Mouse (Mus musculus) CH12.LX (cell line): ENCODE data around the gene Nab1.

Experiments used
- BHLHE40 ChIP-seq: IDR thresholded peaks from 2 replicates; pipeline ENCODE4 v1.6.1; 2011; ENCODE audit warnings: mild to moderate bottlenecking, low read depth, low read length, improper control_type of control experiment
- CTCF ChIP-seq, 2 experiments: IDR thresholded peaks in 1 of 2; conservative IDR thresholded peaks in 1 of 2; 2 replicates each; pipeline ENCODE4 v1.5.1; 2011 to 2012; ENCODE audit warnings: low read depth in 2 of 2, low read length in 2 of 2, improper control_type of control experiment in 1 of 2, inconsistent platforms in 1 of 2, mild to moderate bottlenecking in 1 of 2, moderate library complexity in 1 of 2
- EP300 ChIP-seq: IDR thresholded peaks from 2 replicates; pipeline ENCODE4 v1.6.1; 2011; ENCODE audit warnings: low read length, improper control_type of control experiment
- ETS1 ChIP-seq: conservative IDR thresholded peaks from 2 replicates; pipeline ENCODE4 v1.6.1; 2012; ENCODE audit warnings: low read depth, mild to moderate bottlenecking, inconsistent platforms, low read length, improper control_type of control experiment, moderate library complexity
- JUN ChIP-seq: IDR thresholded peaks from 2 replicates; pipeline ENCODE4 v1.6.1; 2011; ENCODE audit warnings: low read depth, mild to moderate bottlenecking, low read length, improper control_type of control experiment, moderate library complexity; ENCODE audit not compliant: insufficient read depth
- MAX ChIP-seq: IDR thresholded peaks from 2 replicates; pipeline ENCODE4 v1.6.1; 2011; ENCODE audit warnings: low read length, improper control_type of control experiment
- MAZ ChIP-seq: IDR thresholded peaks from 2 replicates; pipeline ENCODE4 v1.6.1; 2012; ENCODE audit warnings: low read depth, mild to moderate bottlenecking, inconsistent platforms, low read length, improper control_type of control experiment, moderate library complexity

- TF ChIP-seq CTCF (conservative IDR thresholded peaks at IDR 0.05 in 1 of 2, IDR thresholded peaks at IDR 0.05 in 1 of 2; ENCODE audit: low read depth in 2 of 2, low read length in 2 of 2): no peak
- TF ChIP-seq MAZ: no peak
- peak; percentile 89 for TF ChIP-seq ETS1
- TF ChIP-seq EP300: peak; percentile 67; the same call in 1 of the 2 replicates
- peak; percentile 22; the same call in 1 of the 2 replicates for TF ChIP-seq BHLHE40
- TF ChIP-seq MAX: no peak
- TF ChIP-seq JUN: peak; percentile 82
These were observed 78.9 kb downstream of the Nab1 start for GRCm38 (mm10) chr1:52421623-52422022.
